Mouse (Mus musculus): ENCODE measurements around the gene Tmem255b.

GRCm38 (mm10) chr8:13412891-13413558, 22.0 kb upstream of the Tmem255b start:
- TF ChIP-seq POLR2A (IDR thresholded peaks at IDR 0.05; ENCODE audit: borderline replicate concordance, insufficient read depth, low read length) (no peak), CTCF (IDR thresholded peaks at IDR 0.05; ENCODE audit: borderline replicate concordance, insufficient read depth, low read depth, low read length) (peak; percentile 92)
